15 mouse cellular contexts compared by ENCODE assay signal in genomic region chr19:32969213-32969776, GRCm38 (mm10).
"Had no signal": no experiment of that assay in that cellular context is flagged by ENCODE, and none has a peak within 500 bp of the region (broad histone marks: within the 10 kb centered on the region; RNA-seq: fewer than 3 reads in every experiment).

No protein-coding gene starts in this region.

- H3K27me3 ChIP-seq: kidney, embryonic 15.5 days; limb, embryonic 15.5 days; liver, embryonic 12.5 days; midbrain, embryonic 12.5 days; neural tube, embryonic 12.5 days; stomach, embryonic 15.5 days had no signal

- H3K4me3 ChIP-seq: kidney, embryonic 15.5 days; limb, embryonic 15.5 days; liver, embryonic 12.5 days; midbrain, embryonic 12.5 days; myocyte; neural tube, embryonic 12.5 days; stomach, embryonic 15.5 days had no signal

- H3K4me1 ChIP-seq: kidney, embryonic 15.5 days; limb, embryonic 15.5 days; liver, embryonic 12.5 days; neural tube, embryonic 12.5 days; stomach, embryonic 15.5 days had no signal

- H3K9ac ChIP-seq: kidney, embryonic 15.5 days; limb, embryonic 15.5 days; liver, embryonic 12.5 days; lung, embryonic 14.5 days; midbrain, embryonic 12.5 days; neural tube, embryonic 12.5 days; stomach, embryonic 15.5 days had no signal

- ATAC-seq: liver, embryonic 12.5 days had no signal

- H3K27ac ChIP-seq: kidney, embryonic 15.5 days; limb, embryonic 15.5 days; liver, embryonic 12.5 days; midbrain, embryonic 12.5 days; neural tube, embryonic 12.5 days; stomach, embryonic 15.5 days had no signal

- DNase-seq: kidney, postnatal 14 days; layer of hippocampus, adult 9-11 months; layer of hippocampus, postnatal 36 days; lung, embryonic 14.5 days; lung, postnatal 10 days; lung, postnatal 4 days; right cerebral cortex, postnatal 14 days; thymus, postnatal 4 days had no signal

- H3K9me3 ChIP-seq: kidney, embryonic 15.5 days; limb, embryonic 15.5 days; liver, embryonic 12.5 days; midbrain, embryonic 12.5 days; neural tube, embryonic 12.5 days; stomach, embryonic 15.5 days had no signal

- H3K36me3 ChIP-seq: kidney, embryonic 15.5 days; limb, embryonic 15.5 days; liver, embryonic 12.5 days; midbrain, embryonic 12.5 days; neural tube, embryonic 12.5 days; stomach, embryonic 15.5 days had no signal

- H3K4me2 ChIP-seq: kidney, embryonic 15.5 days; limb, embryonic 15.5 days; liver, embryonic 12.5 days; lung, embryonic 14.5 days; midbrain, embryonic 12.5 days; neural tube, embryonic 12.5 days; stomach, embryonic 15.5 days had no signal
